Mouse (Mus musculus) ES-E14 (cell line): ENCODE measurements at regions not wholly inside any gene's neighbourhood (a gene's known extent, or its start where the extent isn't known, plus 50 kb on each side); places are given as distances from the start of the nearest gene placed in this dataset.
A peak's percentile ranks its signal among the peaks of the same experiment; 100 is the strongest.

ENCODE experiments used
- DNase-seq: peaks from one replicate; pipeline ENCODE4 v3.0.0-alpha.2; 2013; ENCODE audit warnings: low read depth, low spot score
- H3K27ac ChIP-seq: 2 replicates; pipeline ENCODE4 v1.5.1; 2012; ENCODE audit warnings: low read depth, mild to moderate bottlenecking, low read length, moderate library complexity, mixed read lengths; ENCODE audit not compliant: poor library complexity, insufficient read depth, severe bottlenecking
- H3K36me3 ChIP-seq: 2 replicates; pipeline ENCODE4 v1.6.1; 2012; ENCODE audit warnings: mild to moderate bottlenecking, low read length, moderate library complexity, mixed read lengths; ENCODE audit not compliant: control insufficient read depth, poor library complexity, insufficient read depth, severe bottlenecking
- H3K4me1 ChIP-seq, 2 experiments: fragments of 150-350 bp in 1 of 2; sonication (generic) in 1 of 2; 2 replicates each; pipeline ENCODE4 v1.6.1; 2012; ENCODE audit warnings: low read length in 2 of 2, mild to moderate bottlenecking in 1 of 2, mixed read lengths in 1 of 2; ENCODE audit not compliant: control insufficient read depth in 2 of 2, insufficient read depth in 2 of 2, poor library complexity in 1 of 2
- H3K4me3 ChIP-seq, 2 experiments: fragments of 150-350 bp in 1 of 2; sonication (generic) in 1 of 2; 2 replicates each; pipeline ENCODE4 v1.5.1; 2012; ENCODE audit warnings: low read length in 2 of 2, low read depth in 1 of 2, mild to moderate bottlenecking in 1 of 2, mixed read lengths in 1 of 2; ENCODE audit not compliant: insufficient read depth in 1 of 2, poor library complexity in 1 of 2, severe bottlenecking in 1 of 2
- H3K9ac ChIP-seq: 2 replicates; pipeline ENCODE4 v1.6.1; 2012; ENCODE audit warnings: low read depth, mild to moderate bottlenecking, low read length, mixed read lengths; ENCODE audit not compliant: poor library complexity, insufficient read depth, severe bottlenecking
- H3K9me3 ChIP-seq: fragments of 150-350 bp; sonication (generic); 2 replicates; pipeline ENCODE4 v1.6.1; 2012; ENCODE audit warnings: low read depth, mild to moderate bottlenecking, low read length; ENCODE audit not compliant: control insufficient read depth, insufficient read depth
- CHD2 ChIP-seq: IDR thresholded peaks from 2 replicates; pipeline ENCODE4 v1.6.1; 2014; ENCODE audit warnings: mild to moderate bottlenecking, low read depth, low read length, inconsistent platforms
- HCFC1 ChIP-seq: IDR thresholded peaks from 2 replicates; pipeline ENCODE4 v1.6.1; 2012; ENCODE audit warnings: low read length, inconsistent platforms, borderline replicate concordance; ENCODE audit not compliant: insufficient read depth
- MAFK ChIP-seq: IDR thresholded peaks from 2 replicates; pipeline ENCODE4 v1.6.1; 2014; ENCODE audit warnings: mild to moderate bottlenecking, low read depth, low read length, inconsistent platforms; ENCODE audit not compliant: insufficient read depth
- ZC3H11A ChIP-seq: IDR thresholded peaks from 2 replicates; pipeline ENCODE4 v1.6.1; 2012; ENCODE audit warnings: low read depth, mild to moderate bottlenecking, inconsistent platforms, low read length, borderline replicate concordance
- ZNF384 ChIP-seq: IDR thresholded peaks from 2 replicates; pipeline ENCODE4 v1.6.1; 2012; ENCODE audit warnings: low read depth, low read length, inconsistent platforms
- in situ Hi-C, 2 experiments: fragments of 600-800 bp; cut with MboI; formaldehyde crosslinking; loops; one replicate each; pipeline ENCODE4 v1.15.1; 2025; ENCODE audit warnings: low sequenced_read_pairs in 2 of 2, inconsistent platforms in 1 of 2; ENCODE audit not compliant: unreplicated experiment in 2 of 2

GRCm38 (mm10) chr2:146612522-146613288, 100.6 kb upstream of the Ralgapa2 start:
- DNase-seq, result no peak
- in situ Hi-C loops, result no loop called here
- Histone ChIP-seq H3K27ac (no peak overlapping the region), H3K9ac (no peak overlapping the region), H3K4me3 (peak overlapping the region in 1 of 2 experiments; percentile 14; a peak in 1 of 4 replicates), H3K4me1 (0 out of 4 replicates have a peak, but pooled peaks cover 0 to 2% of the 10 kb centered on the region in 2 experiments), H3K9me3 (no peaks in the 10 kb centered on the region), H3K36me3 (no peaks in the 10 kb centered on the region)
- TF ChIP-seq ZC3H11A, result peak; percentile 61; the same call in 1 of the 2 replicates
- TF ChIP-seq ZNF384, result no peak

DNA sequence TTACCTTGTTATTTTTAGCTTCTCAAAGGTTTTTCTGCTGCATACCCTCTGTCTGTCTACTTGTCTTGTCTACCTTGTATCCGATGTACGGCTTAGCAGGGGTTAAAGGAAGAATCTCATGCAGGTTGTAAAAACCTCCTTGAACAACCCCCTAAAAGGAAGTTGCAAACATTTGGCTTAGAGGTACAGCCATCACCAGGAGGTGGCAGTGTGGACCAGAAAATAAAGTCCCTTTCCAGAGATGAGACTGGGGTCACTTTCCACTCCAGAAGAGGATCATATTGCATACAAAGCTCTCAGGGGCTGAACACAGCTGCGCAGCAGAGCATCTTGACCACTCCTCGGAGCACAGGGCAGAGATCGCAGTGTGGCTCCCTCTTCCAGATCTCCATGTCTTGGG, 109.0 kb upstream of the Ralgapa2 start:
- Histone ChIP-seq H3K4me3 (no peak overlapping the region), H3K4me1 (peaks cover 10 to 11% of the 10 kb centered on the region in 2 experiments; a peak in 3 of 4 replicates), H3K27ac (no peak overlapping the region), H3K9me3 (no peaks in the 10 kb centered on the region), H3K36me3 (no peaks in the 10 kb centered on the region), H3K9ac (no peak overlapping the region)
- DNase-seq, result peak; percentile 74
- peak; percentile 92 for TF ChIP-seq ZC3H11A
- no peak for TF ChIP-seq MAFK
- in situ Hi-C loops, result no loop called here

DNA sequence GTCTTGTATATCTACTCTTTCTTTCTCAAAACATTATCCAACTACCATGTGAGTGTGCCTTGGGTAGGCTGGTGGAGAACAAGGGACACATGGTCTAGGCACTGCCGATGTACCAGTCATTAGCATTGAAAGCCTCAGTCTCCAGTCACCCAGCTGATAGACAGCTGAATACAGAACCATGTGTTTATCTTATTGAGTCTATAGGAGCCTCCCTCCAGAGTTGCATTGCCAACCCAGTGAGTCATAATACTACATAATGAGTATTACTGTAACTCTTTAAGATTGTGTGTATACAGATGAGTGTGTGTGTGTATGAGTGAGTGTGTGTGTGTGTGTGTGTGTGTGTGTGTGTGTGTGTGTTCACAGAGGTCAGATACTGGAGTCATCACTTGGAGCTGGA, 110.9 kb upstream of the Ralgapa2 start:
- in situ Hi-C loops, result no loop called here
- DNase-seq, result no peak
- Histone ChIP-seq H3K4me3 (no peak overlapping the region), H3K27ac (no peak overlapping the region), H3K36me3 (no peaks in the 10 kb centered on the region), H3K4me1 (peaks cover 15 to 16% of the 10 kb centered on the region in 2 experiments; a peak in 3 of 4 replicates), H3K9ac (no peak overlapping the region), H3K9me3 (no peaks in the 10 kb centered on the region)
- TF ChIP-seq MAFK (no peak), CHD2 (no peak), HCFC1 (no peak), ZC3H11A (no peak), ZNF384 (no peak)

GRCm38 (mm10) chr2:146624207-146624606, 112.1 kb upstream of the Ralgapa2 start:
- in situ Hi-C loops, result no loop called here
- no peaks in the 10 kb centered on the region for H3K36me3 ChIP-seq
- no peak overlapping the region for H3K9ac ChIP-seq
- no peak for DNase-seq
- no peak overlapping the region for H3K4me3 ChIP-seq
- no peak for TF ChIP-seq CHD2
- TF ChIP-seq ZC3H11A, result no peak
- no peak for TF ChIP-seq HCFC1
- TF ChIP-seq ZNF384, result no peak
- TF ChIP-seq MAFK, result no peak
- H3K9me3 ChIP-seq, result no peaks in the 10 kb centered on the region
- H3K4me1 ChIP-seq, result peaks cover 15 to 16% of the 10 kb centered on the region in 2 experiments; a peak in 3 of 4 replicates
- H3K27ac ChIP-seq, result no peak overlapping the region

DNA sequence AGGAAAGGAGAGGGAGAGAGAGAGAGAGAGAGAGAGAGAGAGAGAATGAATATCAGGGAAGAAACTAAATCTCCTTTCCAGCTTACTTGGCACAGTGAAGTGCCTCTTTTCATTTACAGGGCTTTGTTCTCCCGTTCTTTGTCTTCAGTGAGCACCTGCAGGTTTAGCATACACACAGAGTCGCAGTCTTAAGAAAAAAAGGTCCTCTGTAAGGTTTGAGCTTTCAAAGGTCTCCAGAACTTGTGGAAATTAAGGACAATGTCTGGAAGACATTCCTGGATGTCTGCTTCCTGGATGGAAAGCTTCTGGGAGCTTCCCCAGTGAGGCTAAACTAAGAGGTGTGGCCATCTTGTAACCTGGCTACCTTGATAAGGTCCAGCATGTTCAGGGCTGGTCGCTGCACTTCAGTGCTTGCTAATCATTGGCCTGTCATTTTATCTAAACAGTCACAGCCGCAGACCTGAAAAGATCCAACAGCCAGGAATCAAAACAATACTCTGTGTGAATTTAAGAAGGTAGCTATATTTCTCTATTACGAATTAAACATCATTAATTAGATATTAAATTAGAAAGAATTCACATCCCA, 113.1 kb upstream of the Ralgapa2 start:
- Histone ChIP-seq H3K36me3 (no peaks in the 10 kb centered on the region), H3K9ac (no peak overlapping the region), H3K9me3 (no peaks in the 10 kb centered on the region), H3K4me1 (peaks cover 18 to 22% of the 10 kb centered on the region in 2 experiments; a peak in 3 of 4 replicates), H3K27ac (no peak overlapping the region), H3K4me3 (no peak overlapping the region)
- no peak for DNase-seq
- in situ Hi-C loops, result loop anchor here in 1 of 2 experiments (5.0 kb wide), 1 partner anchor 552 kb away; no protein-coding TSS in a partner anchor
- TF ChIP-seq MAFK (no peak), ZC3H11A (no peak), ZNF384 (no peak), CHD2 (no peak), HCFC1 (no peak)
